Mouse (Mus musculus) midbrain, embryonic 10.5 days (tissue): Measurements from ENCODE around the gene Rbm8a. TPM values are rescaled to one million over a fixed set of nuclear protein-coding genes. Genes with fewer than 3 reads are reported as not detected.
"Not testable (repeated sequence)": the region's sequence is repeated elsewhere in the genome, so short reads cannot be mapped to it uniquely, and the experiment has no call there.

ENCODE experiments used
- DNase-seq: peaks from one replicate; pipeline ENCODE4 v3.0.0-alpha.2; 2017; ENCODE audit warnings: low spot score
- H3K27ac ChIP-seq: fragments of 300-500 bp; sonication (generic); replicated peaks from 2 replicates; pipeline ENCODE4 v1.5.1; 2016; ENCODE audit warnings: mild to moderate bottlenecking
- H3K27me3 ChIP-seq: fragments of 300-500 bp; sonication (generic); 2 replicates; pipeline ENCODE4 v1.6.1; 2016; ENCODE audit warnings: low read depth, mild to moderate bottlenecking; ENCODE audit not compliant: poor library complexity, severe bottlenecking
- H3K36me3 ChIP-seq: fragments of 300-500 bp; sonication (generic); 2 replicates; pipeline ENCODE4 v1.6.1; 2016; ENCODE audit warnings: mild to moderate bottlenecking, moderate library complexity
- H3K4me1 ChIP-seq: fragments of 300-500 bp; sonication (generic); 2 replicates; pipeline ENCODE4 v1.6.1; 2016
- H3K4me3 ChIP-seq: fragments of 300-500 bp; sonication (generic); 2 replicates; pipeline ENCODE4 v1.5.1; 2016; ENCODE audit warnings: mild to moderate bottlenecking, moderate library complexity
- H3K9me3 ChIP-seq: fragments of 300-500 bp; sonication (generic); replicated peaks from 2 replicates; pipeline ENCODE4 v1.6.1; 2016; ENCODE audit warnings: mild to moderate bottlenecking
- WGBS: fragments of 180-500 bp; shearing (Covaris S2); methylation state at CpG from one replicate; pipeline ENCODE4 v1.1.7; 2016; 5-methylcytosine and 5-hydroxymethylcytosine counted together
- polyA plus RNA-seq: library from polyadenylated mRNA; unstranded; fragments of >200 nt; fragmentation: Nextera tagmentation; extraction: Ambion mirVana; gene quantifications from 2 replicates; pipeline ENCODE4 v1.2.1, GENCODE M21; 2016

The Rbm8a gene
- polyA plus RNA-seq, 1 experiment from 2014 or later, result 215 TPM

DNA sequence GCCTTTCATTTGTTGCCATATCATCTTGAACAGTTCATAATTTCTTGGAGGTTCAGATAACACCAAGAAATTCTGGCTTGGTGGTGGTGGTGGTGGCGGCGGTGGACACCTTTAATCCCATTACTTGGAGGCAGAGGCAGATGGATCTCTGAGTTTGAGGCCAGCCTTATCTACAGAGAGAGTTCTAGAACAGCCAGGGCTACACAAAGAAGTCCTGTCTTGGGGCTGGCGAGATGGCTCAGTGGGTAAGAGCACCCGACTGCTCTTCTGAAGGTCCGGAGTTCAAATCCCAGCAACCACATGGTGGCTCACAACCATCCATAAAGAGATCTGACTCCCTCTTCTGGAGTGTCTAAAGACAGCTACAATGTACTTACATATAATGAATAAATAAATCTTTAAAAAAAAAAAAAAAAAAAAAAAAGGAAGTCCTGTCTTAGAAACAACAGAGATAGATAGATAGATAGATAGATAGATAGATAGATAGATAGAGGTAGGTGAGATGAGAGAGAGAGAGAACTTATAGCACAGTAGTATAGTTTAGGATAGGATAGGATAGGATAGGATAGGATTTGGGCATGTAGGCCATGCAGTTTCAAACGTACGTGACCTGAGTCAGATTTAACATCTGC is 36.1 kb downstream of the Rbm8a start:
- not testable (repeated sequence) for H3K27ac ChIP-seq, DNase-seq, H3K36me3 ChIP-seq, H3K9me3 ChIP-seq, H3K4me3 ChIP-seq
- Histone ChIP-seq H3K27me3 (peaks cover 15% of the 10 kb centered on the region), H3K4me1 (peaks cover 29% of the 10 kb centered on the region)
- WGBS, result 91% methylated on average over 7 of the region's 7 CpGs

DNA sequence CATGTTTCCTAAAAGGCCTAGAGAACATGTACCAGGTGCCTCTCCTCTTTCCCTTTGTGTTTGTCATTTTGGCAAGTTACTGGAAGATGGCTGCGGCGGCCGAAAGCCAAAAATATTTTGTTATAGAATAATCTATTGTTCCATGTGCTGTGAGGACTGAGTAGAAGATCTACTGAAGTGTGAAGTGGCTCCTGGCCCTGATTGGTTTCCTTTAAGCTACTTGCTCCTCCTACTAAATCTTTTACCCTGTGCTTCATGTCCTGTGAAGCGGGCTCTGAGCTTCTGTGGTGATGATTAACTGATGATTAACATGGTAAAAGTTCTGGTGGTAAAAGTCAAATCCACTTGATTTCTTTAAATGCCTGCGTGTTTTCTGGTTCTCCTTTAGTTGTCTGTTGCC is 37.2 kb downstream of the Rbm8a start:
- H3K4me1 ChIP-seq, result peaks cover 29% of the 10 kb centered on the region
- DNase-seq, result no peak
- no peak overlapping the region for H3K27ac ChIP-seq
- H3K4me3 ChIP-seq, result no peak overlapping the region
- no peaks in the 10 kb centered on the region for H3K36me3 ChIP-seq
- H3K9me3 ChIP-seq, result no peaks in the 10 kb centered on the region
- WGBS, result 93% methylated on average over 5 of the region's 5 CpGs
- H3K27me3 ChIP-seq, result peaks cover 26% of the 10 kb centered on the region

DNA sequence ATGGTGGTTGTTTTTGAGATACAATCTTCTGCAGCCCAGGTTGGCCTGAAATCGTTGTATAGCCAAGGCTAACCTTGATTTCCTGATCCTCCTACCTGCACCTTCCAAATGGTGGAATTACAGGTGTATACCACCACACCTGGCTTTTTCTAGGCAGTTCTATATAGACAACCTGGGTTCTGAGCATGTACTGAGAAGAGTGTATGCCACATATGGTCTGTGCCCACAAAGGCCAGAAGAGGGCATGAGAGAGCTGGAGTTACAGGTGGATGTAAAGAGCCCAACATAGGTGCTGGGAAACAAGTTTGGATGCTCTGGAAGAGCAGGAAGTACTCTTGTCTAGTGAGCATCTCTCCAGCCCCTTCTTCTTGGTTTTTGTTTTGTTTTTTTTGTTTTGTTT is 37.6 kb downstream of the Rbm8a start:
- 47% methylated on average over 1 of the region's 1 CpGs for WGBS
- Histone ChIP-seq H3K27ac (no peak overlapping the region), H3K36me3 (no peaks in the 10 kb centered on the region), H3K4me3 (no peak overlapping the region), H3K27me3 (peaks cover 26% of the 10 kb centered on the region), H3K9me3 (no peaks in the 10 kb centered on the region), H3K4me1 (peaks cover 29% of the 10 kb centered on the region)
- DNase-seq, result no peak

DNA sequence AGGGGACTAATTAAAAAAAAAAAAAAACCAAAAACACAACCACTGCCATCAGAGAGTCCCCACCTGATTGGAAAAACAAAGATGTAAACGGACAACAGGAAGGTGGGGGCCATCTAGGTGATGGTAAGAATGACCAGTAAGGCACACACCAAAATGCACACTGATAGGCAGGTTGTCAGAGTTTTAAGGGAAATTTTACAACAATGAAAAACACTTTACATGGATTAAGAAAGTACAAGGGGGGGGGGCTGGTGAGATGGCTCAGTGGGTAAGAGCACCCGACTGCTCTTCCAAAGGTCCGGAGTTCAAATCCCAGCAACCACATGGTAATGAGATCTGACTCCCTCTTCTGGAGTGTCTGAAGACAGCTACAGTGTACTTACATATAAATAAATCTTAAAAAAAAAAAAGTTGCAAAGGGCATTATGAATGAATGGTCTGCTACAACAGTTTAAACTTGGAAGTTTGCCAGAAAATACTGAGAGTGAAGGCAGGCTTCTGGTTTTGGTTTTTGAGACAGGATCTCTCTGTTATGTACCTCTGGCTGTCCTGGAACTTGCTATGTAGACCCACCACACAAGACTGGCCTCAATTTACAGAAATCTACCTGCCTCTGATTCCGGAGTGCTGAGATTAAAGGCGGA is 38.8 kb downstream of the Rbm8a start:
- no peak for DNase-seq
- peaks cover 26% of the 10 kb centered on the region for H3K27me3 ChIP-seq
- WGBS, result 95% methylated on average over 5 of the region's 5 CpGs

DNA sequence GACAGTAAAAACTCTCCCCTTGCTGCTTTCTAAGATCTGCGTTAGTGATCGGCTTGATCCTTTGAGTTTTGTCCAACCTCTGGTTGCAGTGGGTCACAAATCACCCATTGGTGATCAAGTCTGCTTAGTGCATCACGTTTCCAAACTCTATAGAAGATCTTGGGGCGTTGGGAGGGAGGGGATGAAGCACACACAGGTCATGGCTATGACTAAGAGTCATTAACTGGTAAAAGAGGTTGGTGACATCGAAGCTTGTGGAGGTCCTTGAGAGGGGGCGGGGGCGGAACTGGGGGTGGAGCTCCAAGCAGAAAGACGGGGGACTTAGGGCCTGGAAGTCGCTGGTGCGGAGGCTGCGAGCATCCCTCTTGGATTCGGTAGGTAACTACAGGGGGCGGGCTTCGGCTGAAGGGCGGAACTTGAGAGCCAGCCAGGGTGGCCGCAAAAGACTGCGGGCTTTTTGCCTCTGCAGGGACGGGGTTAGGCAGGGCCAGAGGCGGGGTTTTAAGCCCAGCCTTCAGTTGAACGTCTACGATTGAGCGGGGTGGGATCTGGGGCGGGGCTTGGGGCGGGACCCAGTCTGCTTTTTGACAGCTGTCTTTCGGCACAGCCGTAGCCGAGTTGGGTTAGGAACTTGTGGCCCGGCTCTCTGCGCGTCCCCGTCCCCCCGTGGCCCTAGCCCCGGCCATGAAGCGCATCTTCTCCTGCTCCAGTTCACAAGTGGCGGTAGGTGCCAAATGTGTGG is 40.2 kb downstream of the Rbm8a start, which contains the start of gene Ankrd35:
Ankrd35 (plus strand) TSS at position 405 of the 742 bp plus-strand sequence.
- H3K27me3 ChIP-seq, result peaks cover 22% of the 10 kb centered on the region
- peaks cover 18% of the 10 kb centered on the region for H3K4me1 ChIP-seq
- 5% methylated on average over 33 of the region's 35 CpGs for WGBS
- H3K27ac ChIP-seq, result 0 out of 2 replicates have a peak within 1 kb of the TSS, but pooled peaks have one; percentile 33
- H3K36me3 ChIP-seq, result no peaks in the 10 kb centered on the region
- no peaks in the 10 kb centered on the region for H3K9me3 ChIP-seq
- peak; percentile 85 for DNase-seq
- H3K4me3 ChIP-seq, result peak within 1 kb of the TSS; percentile 56

More for the DNA sequence above, 38.8 kb downstream of the Rbm8a start:
- Histone ChIP-seq H3K36me3 (no peaks in the 10 kb centered on the region), H3K27ac (no peak overlapping the region), H3K9me3 (no peaks in the 10 kb centered on the region), H3K4me1 (peaks cover 18% of the 10 kb centered on the region), H3K4me3 (no peak overlapping the region)

DNA sequence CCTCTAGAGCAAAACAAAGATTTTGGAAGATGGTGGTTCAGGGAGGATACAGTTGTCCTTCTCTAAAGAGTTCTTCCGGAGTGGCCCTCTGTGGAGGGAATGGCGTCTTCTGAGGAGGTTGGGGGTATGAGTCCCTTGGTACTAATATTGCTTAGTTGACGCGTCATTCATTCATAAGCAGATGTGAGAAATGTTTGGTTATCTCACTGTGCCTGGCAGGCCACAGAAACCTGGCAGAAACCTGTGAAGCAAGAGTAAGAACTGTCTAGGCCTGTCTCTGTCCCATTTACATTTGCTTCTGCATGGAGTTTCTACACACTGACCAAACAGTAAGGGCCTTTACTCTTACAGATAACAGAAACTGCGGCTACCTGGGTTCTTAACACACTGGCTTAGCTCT is 41.8 kb downstream of the Rbm8a start:
- 92% methylated on average over 5 of the region's 5 CpGs for WGBS
- no peak for DNase-seq

DNA sequence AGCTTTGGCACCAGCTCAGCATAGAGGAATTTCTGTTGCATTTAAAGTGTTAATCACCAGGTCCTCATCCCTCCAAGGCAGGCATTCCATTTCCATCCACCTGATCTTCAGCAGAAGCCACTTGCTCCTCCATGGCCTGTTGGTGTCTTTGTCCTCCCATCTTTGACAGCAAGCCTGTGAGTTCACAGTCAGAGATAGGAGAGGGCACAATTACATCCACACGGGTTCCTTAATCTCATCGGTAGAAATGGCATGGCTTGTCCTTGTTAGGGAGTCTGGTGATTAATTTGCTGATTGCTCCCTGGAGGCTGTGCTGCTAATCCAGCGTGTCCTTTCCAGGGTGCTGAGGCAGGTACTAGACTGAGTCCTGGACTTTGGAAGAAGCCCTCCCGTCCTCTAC is 43.8 kb downstream of the Rbm8a start:
- Histone ChIP-seq H3K36me3 (no peaks in the 10 kb centered on the region), H3K9me3 (no peaks in the 10 kb centered on the region), H3K4me3 (no peak overlapping the region), H3K27ac (no peak overlapping the region), H3K4me1 (peaks cover 18% of the 10 kb centered on the region), H3K27me3 (peaks cover 29% of the 10 kb centered on the region)
- WGBS, result 80% methylated on average over 4 of the region's 4 CpGs
- DNase-seq, result no peak

More for the DNA sequence above, 41.8 kb downstream of the Rbm8a start:
- Histone ChIP-seq H3K27ac (no peak overlapping the region), H3K9me3 (no peaks in the 10 kb centered on the region), H3K36me3 (no peaks in the 10 kb centered on the region), H3K4me1 (peaks cover 18% of the 10 kb centered on the region), H3K4me3 (no peak overlapping the region), H3K27me3 (peaks cover 22% of the 10 kb centered on the region)

DNA sequence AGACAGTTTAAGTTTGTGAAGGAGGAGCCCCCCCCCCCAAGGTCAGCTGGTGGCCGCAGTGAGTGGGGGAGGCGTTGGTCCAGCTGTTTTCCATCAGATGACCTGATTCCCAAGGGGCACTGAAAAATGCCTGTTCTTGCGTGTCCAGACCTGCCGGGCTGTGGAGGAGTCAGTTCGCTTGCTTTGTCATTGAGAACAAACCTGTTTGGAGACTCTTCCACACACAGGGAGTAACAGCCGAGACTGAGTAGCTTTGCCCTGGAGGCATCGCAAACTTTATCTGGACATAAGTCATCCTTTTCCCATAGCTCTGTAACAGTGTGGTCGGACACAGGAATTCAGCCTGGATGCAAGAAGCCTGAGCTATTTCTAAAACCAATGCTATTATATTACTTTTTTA is 44.7 kb downstream of the Rbm8a start:
- no peaks in the 10 kb centered on the region for H3K9me3 ChIP-seq
- peaks cover 21% of the 10 kb centered on the region for H3K4me1 ChIP-seq
- WGBS, result 69% methylated on average over 8 of the region's 8 CpGs
- peaks cover 38% of the 10 kb centered on the region for H3K27me3 ChIP-seq
- no peaks in the 10 kb centered on the region for H3K36me3 ChIP-seq
- H3K27ac ChIP-seq, result no peak overlapping the region
- H3K4me3 ChIP-seq, result no peak overlapping the region
- no peak for DNase-seq

DNA sequence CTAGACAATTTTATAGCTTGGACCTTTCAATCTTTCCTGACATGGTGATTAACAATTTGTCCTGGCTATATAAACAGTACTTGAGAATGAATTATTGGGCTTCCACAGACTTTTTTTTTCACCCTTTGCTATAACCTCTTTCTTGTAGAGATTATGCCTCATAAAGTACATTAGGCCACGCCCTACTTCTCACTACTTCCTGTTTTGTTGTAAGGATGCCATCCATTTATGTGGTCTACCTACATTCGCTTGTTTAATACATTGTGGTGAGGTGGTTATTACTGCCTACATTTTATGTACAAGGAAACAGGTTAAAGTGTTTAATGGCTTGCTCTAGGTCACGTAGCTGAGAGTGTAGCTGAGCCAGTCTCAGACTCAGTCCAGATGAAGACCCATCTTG is 45.4 kb downstream of the Rbm8a start:
- Histone ChIP-seq H3K4me1 (peaks cover 20% of the 10 kb centered on the region), H3K9me3 (no peaks in the 10 kb centered on the region), H3K4me3 (no peak overlapping the region), H3K36me3 (no peaks in the 10 kb centered on the region), H3K27me3 (peaks cover 41% of the 10 kb centered on the region), H3K27ac (no peak overlapping the region)
- 80% methylated on average over 3 of the region's 3 CpGs for WGBS
- no peak for DNase-seq

DNA sequence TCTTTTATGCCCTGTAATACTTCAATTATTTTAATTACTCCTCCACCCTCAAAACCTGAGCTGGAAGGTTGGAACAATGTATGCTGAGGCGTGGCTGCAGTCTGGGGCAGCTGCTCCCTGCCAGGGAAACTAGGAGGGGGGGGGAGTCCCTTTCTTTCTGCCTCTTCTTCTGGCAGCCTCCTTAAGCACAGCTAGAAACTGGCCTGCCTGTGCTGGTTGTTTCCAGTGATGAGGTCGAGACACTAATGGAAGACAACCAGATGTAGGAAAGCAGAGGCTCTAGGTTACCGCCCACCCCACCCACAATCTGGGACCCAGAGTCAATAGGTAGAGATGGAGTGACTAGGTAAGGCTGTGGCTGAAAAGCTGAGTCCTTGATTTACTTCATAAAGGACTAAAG is 46.0 kb downstream of the Rbm8a start:
- no peak overlapping the region for H3K27ac ChIP-seq
- peaks cover 19% of the 10 kb centered on the region for H3K4me1 ChIP-seq
- no peaks in the 10 kb centered on the region for H3K36me3 ChIP-seq
- H3K4me3 ChIP-seq, result no peak overlapping the region
- WGBS, result 33% methylated on average over 3 of the region's 3 CpGs
- H3K27me3 ChIP-seq, result peaks cover 41% of the 10 kb centered on the region
- no peaks in the 10 kb centered on the region for H3K9me3 ChIP-seq
- no peak for DNase-seq

DNA sequence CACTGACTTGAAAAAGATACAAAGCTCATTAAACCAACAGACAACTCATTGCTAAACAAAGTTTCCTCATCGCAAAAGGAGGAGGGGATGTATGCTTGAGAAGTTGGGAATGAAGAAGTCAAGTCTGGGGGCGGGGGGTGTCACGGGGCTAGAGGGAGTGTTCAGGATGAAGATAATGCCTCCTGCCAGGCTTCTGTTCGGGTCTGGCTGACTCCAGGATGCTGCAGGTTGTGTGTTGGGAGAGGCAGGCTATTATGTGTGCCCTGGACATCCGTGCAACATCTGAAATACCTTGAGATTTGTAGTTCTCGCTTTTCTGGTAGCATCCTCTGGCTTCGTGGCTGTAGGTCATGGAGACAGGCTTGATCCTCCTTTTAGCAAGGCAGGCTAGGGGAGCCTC is 48.7 kb downstream of the Rbm8a start:
- Histone ChIP-seq H3K27me3 (peaks cover 45% of the 10 kb centered on the region), H3K4me1 (peaks cover 19% of the 10 kb centered on the region; the same call in 1 of the 2 replicates), H3K4me3 (no peak overlapping the region), H3K27ac (no peak overlapping the region), H3K36me3 (no peaks in the 10 kb centered on the region), H3K9me3 (no peaks in the 10 kb centered on the region)
- DNase-seq, result no peak
- 68% methylated on average over 7 of the region's 7 CpGs for WGBS

DNA sequence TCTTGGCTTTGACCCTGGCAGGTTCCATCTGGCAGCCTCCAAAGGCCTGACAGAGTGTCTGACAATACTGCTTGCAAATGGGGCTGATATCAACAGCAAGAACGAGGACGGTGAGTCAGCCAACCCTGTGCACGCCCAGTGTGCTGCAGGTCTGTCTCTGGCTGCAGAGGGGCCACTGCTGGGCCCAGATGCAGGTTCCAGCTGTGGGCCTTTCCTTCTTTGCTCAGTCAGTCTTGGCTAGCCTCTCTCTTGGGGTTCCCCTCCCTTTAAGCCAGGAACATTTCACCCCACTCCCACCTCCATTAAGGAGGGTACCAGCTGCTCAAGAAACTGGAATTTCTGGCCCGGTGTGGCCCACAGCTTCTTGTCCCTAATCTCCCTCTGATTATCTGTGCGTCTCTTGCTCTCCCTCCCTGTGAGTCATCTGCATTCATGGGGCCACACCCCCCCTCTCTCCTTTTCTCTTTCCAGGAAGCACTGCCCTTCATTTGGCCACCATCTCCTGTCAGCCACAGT is 49.5 kb downstream of the Rbm8a start:
- H3K27me3 ChIP-seq, result peaks cover 52% of the 10 kb centered on the region
- WGBS, result 25% methylated on average over 5 of the region's 5 CpGs
- H3K27ac ChIP-seq, result no peak overlapping the region

More for the DNA sequence above, 49.5 kb downstream of the Rbm8a start:
- Histone ChIP-seq H3K4me1 (peaks cover 24% of the 10 kb centered on the region; the same call in 1 of the 2 replicates), H3K36me3 (no peaks in the 10 kb centered on the region), H3K4me3 (no peak overlapping the region), H3K9me3 (no peaks in the 10 kb centered on the region)
- DNase-seq, result no peak
